Mouse (Mus musculus): Measurements from ENCODE around the gene Fhod1. TPM values are rescaled to one million over a fixed set of nuclear protein-coding genes. Genes with fewer than 3 reads are reported as not detected.

Gene Fhod1
- polyA plus RNA-seq, 1 experiment from 2014 or later = 0.60 TPM

DNA sequence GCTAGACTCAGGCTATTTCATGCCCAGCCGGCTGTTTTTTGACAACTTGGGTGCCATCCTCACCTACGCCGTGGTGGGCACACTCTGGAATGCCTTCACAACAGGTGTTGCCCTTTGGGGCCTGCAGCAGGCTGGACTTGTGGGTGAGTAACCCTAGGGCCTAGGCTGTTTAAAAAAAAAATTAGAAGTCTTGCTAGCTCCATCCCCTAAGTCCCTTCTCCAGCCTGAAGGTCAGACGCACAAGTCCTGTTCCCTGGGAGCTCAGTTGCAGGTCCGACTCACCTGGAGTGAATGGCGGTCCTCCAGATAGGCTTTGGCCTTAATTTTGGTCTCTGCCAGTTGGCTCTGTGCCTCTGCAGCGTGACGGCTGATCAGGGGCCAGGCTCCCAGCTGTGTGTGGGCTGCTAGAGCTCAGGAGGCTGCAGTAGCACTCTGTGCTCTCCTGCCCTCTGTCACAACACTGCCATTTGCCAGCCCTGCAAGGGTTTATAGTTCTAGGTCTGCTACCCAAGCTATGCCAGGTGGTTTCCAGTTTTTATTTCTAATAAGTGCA, 5.9 kb upstream of the Fhod1 start:
- Histone ChIP-seq H3K27me3 (ENCODE audit: control insufficient read depth, insufficient read depth, low read depth, low read length) (peaks cover 28% of the 10 kb centered on the region), H3K4me2 (ENCODE audit: low read depth, low read length) (no peak overlapping the region)
- ATAC-seq (ENCODE audit: low read depth) = no peak

DNA sequence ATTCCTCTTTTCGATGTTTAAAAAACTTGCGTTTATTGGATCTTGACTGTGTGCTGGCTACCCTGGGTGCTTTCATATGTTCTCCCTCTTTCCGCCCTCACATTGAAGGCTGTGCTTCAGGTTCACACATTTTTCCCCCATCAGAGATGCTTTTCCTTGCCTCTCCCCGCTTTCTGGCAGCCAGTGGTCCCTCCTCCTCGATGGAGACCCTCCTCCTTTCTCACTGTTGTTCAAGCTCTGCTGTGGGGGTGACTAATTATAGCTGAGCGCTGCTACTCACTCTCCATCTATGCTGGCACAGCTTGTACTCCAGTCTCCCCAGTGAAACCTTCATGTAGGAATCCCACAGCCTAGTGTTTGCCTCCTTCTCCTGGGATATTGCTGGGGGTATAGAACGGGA, 2.4 kb upstream of the Fhod1 start:
- Histone ChIP-seq H3K27ac (ENCODE audit: low read length) (no peak overlapping the region), H3K9ac (ENCODE audit: low read depth, low read length) (no peak overlapping the region), H3K36me3 (ENCODE audit: control insufficient read depth, insufficient read depth) (no peaks in the 10 kb centered on the region), H3K27me3 (ENCODE audit: control insufficient read depth, insufficient read depth, low read depth, low read length) (peaks cover 56% of the 10 kb centered on the region), H3K4me2 (ENCODE audit: low read depth, low read length) (no peak overlapping the region), H3K4me3 (ENCODE audit: low read depth, low read length) (no peak overlapping the region), H3K9me3 (replicated peaks; ENCODE audit: control insufficient read depth, low read length) (no peaks in the 10 kb centered on the region), H3K4me1 (ENCODE audit: control insufficient read depth, low read depth, low read length) (peaks cover 24% of the 10 kb centered on the region)
- 50% methylated on average over 7 of the region's 7 CpGs for WGBS (ENCODE audit: insufficient replicate concordance)
- ATAC-seq (ENCODE audit: low read depth) = no peak

More for the DNA sequence above, 5.9 kb upstream of the Fhod1 start:
- no peak overlapping the region for H3K9ac ChIP-seq (ENCODE audit: low read depth, low read length)
- no peak overlapping the region for H3K4me3 ChIP-seq (ENCODE audit: low read depth, low read length)
- H3K36me3 ChIP-seq (ENCODE audit: control insufficient read depth, insufficient read depth) = no peaks in the 10 kb centered on the region
- H3K27ac ChIP-seq (ENCODE audit: low read length) = no peak overlapping the region
- no peaks in the 10 kb centered on the region for H3K9me3 ChIP-seq (replicated peaks; ENCODE audit: control insufficient read depth, low read length)
- 66% methylated on average over 8 of the region's 8 CpGs for WGBS (ENCODE audit: insufficient replicate concordance)
- peaks cover under 1% of the 10 kb centered on the region for H3K4me1 ChIP-seq (ENCODE audit: control insufficient read depth, low read depth, low read length)

DNA sequence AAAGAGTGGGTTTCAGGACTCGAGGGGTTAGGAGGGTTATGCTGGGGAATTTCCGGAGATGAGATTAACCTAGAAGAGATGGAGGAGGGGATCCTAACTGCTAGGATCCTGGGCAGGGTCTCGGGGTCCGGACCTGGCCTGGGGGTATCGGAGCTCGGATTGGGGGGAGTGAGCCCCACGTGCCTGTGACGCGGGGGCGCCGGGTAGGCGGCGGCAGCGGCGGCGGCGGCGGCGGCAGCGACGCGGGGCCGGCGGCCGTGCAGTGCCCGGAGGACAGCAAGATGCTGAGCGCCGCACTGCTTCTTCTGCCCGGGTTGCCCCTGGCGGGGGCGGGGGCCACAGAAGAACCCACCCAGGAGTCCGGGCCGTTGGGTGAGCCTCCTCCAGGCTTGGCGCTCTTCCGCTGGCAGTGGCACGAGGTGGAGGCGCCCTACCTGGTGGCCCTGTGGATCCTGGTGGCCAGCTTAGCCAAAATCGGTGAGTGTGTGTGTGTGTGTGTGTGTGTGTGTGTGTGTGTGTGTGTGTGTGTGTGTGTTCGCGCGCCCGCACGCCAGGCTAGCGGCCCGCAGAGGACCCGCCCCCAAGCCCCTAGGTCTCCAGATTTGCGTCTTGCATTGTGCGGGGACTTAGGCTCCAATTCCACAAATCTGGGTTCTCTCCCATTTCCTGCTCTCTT, 1.5 kb upstream of the Fhod1 start:
- WGBS (ENCODE audit: insufficient replicate concordance) = 1% methylated on average over 31 of the region's 48 CpGs
- Histone ChIP-seq H3K27ac (ENCODE audit: low read length) (no peak overlapping the region), H3K36me3 (ENCODE audit: control insufficient read depth, insufficient read depth) (no peaks in the 10 kb centered on the region), H3K9me3 (replicated peaks; ENCODE audit: control insufficient read depth, low read length) (no peaks in the 10 kb centered on the region), H3K4me3 (ENCODE audit: low read depth, low read length) (peak overlapping the region; percentile 70), H3K27me3 (ENCODE audit: control insufficient read depth, insufficient read depth, low read depth, low read length) (peaks cover 56% of the 10 kb centered on the region), H3K4me1 (ENCODE audit: control insufficient read depth, low read depth, low read length) (peaks cover 27% of the 10 kb centered on the region), H3K4me2 (ENCODE audit: low read depth, low read length) (peak overlapping the region; percentile 97), H3K9ac (ENCODE audit: low read depth, low read length) (0 out of 2 replicates have a peak overlapping the region, but pooled peaks have one; percentile 17)
- ATAC-seq (ENCODE audit: low read depth) = no peak

DNA sequence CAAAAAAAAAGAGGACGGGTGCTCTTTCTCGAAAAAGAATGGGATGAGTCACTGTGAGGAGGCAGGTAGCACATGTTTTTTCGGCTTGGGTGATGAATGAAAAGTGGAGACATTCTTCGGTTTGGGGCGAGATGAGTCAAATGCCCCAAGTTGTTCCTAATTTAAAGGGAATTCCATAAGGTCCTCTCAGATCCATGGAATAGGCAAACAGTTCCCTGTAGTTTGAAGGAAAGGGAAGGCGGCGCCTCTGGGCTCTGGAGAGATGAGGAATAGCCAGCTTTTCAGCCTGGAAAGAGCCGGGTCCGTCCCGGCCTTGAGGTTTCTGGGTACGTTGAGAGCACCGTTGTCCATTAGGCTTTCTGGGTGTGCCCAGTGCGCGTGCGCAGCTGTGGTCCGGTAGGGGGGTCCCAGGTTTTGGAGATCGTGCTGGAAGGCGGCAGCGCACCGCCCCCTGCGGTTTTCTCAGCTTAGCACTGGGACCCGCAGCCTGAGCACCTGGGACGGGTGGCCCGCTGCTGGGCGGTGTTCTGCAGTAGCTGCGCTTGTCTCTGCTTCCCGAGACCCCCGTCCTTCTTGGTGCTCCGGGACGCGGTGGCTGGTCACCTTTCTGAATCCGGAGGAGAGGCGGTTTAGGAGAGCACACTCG, 820 bp upstream of the Fhod1 start, which contains the start of gene Slc9a5:
TSS of gene Slc9a5 (plus strand) at position 394 of the 646 bp plus-strand sequence.
- peaks cover 56% of the 10 kb centered on the region for H3K27me3 ChIP-seq (ENCODE audit: control insufficient read depth, insufficient read depth, low read depth, low read length)
- no peaks in the 10 kb centered on the region for H3K9me3 ChIP-seq (replicated peaks; ENCODE audit: control insufficient read depth, low read length)
- WGBS (ENCODE audit: insufficient replicate concordance) = under 1% methylated on average over 33 of the region's 34 CpGs

DNA sequence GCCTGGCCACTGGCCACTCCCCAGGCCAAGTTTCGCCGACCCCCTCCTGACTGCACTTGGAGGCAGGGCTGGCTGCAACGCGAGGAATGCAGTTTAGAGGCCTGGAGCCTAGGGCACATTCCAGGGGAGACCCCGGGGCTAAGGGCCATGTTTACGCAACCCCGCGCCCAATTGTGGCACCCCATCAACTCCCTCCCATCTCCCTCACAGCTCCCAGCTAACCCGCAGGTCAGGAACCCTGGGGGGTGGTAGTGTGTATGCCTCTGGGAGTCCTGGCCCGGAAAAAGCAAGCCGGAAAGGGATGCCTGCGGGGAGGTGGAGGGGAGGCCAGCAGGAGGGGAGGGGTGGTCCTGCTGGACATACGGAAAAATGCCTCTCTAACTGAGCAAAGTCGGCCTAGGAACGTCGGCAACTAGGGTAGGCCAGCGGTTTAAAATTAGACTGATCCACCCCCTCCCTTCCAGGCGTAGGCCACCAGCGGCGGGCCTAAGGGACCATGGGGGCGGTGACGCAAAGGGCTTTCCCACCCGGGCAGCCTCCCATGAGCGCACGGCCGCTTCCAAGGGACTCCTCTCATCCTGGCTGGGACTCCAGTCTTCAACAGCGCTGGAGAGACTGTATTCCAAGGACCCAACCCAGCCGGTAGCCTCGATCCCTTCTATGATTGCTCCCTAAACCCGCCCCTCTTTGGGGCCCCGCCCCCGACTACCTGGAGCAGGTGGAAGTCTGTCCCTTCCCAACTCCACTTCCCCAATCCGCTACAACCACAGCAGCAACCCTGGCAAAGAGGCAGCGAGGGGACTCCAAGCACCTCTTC, 934 bp downstream of the Fhod1 start:
- ATAC-seq (ENCODE audit: low read depth) = peak; percentile 6; the same call in 1 of the 2 replicates
- peaks cover 56% of the 10 kb centered on the region for H3K27me3 ChIP-seq (ENCODE audit: control insufficient read depth, insufficient read depth, low read depth, low read length)
- peak overlapping the region; percentile 70 for H3K4me3 ChIP-seq (ENCODE audit: low read depth, low read length)
- H3K9me3 ChIP-seq (replicated peaks; ENCODE audit: control insufficient read depth, low read length) = no peaks in the 10 kb centered on the region
- H3K9ac ChIP-seq (ENCODE audit: low read depth, low read length) = peak overlapping the region; percentile 74
- peaks cover 27% of the 10 kb centered on the region for H3K4me1 ChIP-seq (ENCODE audit: control insufficient read depth, low read depth, low read length)
- peak overlapping the region; percentile 65; the same call in 1 of the 2 replicates for H3K27ac ChIP-seq (ENCODE audit: low read length)
- H3K4me2 ChIP-seq (ENCODE audit: low read depth, low read length) = peak overlapping the region; percentile 97
- 9% methylated on average over 34 of the region's 34 CpGs for WGBS (ENCODE audit: insufficient replicate concordance)
- H3K36me3 ChIP-seq (ENCODE audit: control insufficient read depth, insufficient read depth) = no peaks in the 10 kb centered on the region

More for the DNA sequence above, 820 bp upstream of the Fhod1 start, which contains the start of gene Slc9a5:
- Histone ChIP-seq H3K4me2 (ENCODE audit: low read depth, low read length) (peak within 1 kb of the TSS; percentile 97), H3K4me1 (ENCODE audit: control insufficient read depth, low read depth, low read length) (peaks cover 27% of the 10 kb centered on the region), H3K9ac (ENCODE audit: low read depth, low read length) (peak within 1 kb of the TSS; percentile 74), H3K27ac (ENCODE audit: low read length) (peak within 1 kb of the TSS; percentile 65), H3K36me3 (ENCODE audit: control insufficient read depth, insufficient read depth) (no peaks in the 10 kb centered on the region), H3K4me3 (ENCODE audit: low read depth, low read length) (peak within 1 kb of the TSS; percentile 70)
- ATAC-seq (ENCODE audit: low read depth) = no peak

DNA sequence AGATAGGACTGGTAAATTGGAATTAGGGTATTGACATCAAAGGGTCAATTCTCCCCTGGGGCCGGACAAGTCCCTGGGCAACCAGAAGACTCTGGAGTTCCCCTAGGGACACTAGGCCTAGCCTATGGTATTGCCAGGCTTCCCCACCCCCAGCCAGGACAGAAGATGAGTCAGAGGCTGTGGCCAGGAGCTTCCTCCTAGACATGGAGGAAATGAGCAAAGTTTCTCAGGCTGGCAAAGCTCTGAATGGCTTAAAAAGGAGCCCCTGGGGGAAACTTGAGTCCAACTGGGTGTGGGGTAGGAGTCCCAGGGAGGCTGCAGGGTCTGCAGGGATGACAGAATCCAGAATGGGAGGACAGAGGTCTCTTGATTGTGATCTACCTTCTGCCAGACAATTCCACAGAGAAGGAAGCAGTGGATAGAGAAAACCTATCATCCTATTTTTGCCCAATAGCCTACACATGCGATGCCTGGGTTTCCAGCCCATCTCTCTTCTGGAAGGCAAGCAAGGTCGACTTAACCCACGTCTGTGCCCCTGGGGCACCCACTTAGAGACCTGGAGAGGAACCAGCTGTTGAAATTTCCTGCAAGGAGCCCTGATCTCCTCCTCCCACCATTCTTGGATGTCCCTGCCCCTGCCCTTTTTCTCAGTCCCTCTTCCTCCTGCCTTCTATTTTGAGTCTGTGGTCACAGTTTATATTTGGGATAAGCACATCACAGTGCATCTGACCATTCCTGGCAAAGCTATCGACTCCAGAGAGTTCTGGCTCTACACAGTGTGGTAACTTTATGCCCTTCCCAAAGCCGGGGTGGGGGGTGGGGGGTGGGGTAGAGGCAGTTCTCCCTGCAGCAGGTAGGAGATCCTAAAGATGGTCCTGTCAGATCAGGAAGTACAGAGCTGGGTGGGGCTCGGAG, 2.4 kb downstream of the Fhod1 start:
- Histone ChIP-seq H3K4me2 (ENCODE audit: low read depth, low read length) (no peak overlapping the region), H3K4me1 (ENCODE audit: control insufficient read depth, low read depth, low read length) (peaks cover 27% of the 10 kb centered on the region), H3K9ac (ENCODE audit: low read depth, low read length) (no peak overlapping the region), H3K36me3 (ENCODE audit: control insufficient read depth, insufficient read depth) (no peaks in the 10 kb centered on the region), H3K27ac (ENCODE audit: low read length) (no peak overlapping the region), H3K4me3 (ENCODE audit: low read depth, low read length) (no peak overlapping the region), H3K9me3 (replicated peaks; ENCODE audit: control insufficient read depth, low read length) (no peaks in the 10 kb centered on the region), H3K27me3 (ENCODE audit: control insufficient read depth, insufficient read depth, low read depth, low read length) (peaks cover 44% of the 10 kb centered on the region)
- ATAC-seq (ENCODE audit: low read depth) = no peak
- 32% methylated on average over 7 of the region's 7 CpGs for WGBS (ENCODE audit: insufficient replicate concordance)

DNA sequence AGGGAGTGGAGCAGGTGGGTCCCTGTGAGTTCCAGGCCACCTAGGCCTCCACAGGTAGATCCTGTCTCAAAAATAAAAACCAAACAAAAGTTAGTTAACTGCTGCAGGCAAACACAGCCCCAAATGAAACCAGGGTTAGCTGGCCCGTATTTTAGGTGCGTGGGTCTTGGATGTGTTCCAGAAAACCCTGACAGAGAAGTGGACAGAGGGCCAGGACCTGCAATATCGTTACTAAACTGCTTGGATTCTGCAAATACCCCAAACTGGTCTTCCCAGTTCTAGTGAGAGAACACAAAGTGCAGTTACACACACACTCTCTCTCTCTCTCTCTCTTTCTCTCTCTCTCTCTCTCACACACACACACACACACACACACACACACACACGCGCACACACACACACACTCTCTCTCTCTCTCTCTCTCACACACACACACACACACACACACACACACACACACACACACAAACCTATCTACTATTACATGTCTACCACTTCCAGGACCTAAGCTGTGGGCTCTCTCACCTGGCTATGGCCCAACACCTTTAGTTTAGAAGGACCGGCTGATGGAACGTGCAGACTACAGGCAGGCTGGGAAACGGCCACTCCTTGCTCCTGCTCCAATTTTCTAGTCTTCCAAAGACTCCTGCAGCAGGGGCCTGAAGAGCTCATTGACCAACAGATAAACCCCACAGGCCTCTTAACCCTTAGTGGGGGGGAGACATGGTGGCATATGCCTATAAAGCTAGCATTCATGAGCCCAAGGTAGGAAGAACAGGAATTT, 3.8 kb downstream of the Fhod1 start:
- ATAC-seq (ENCODE audit: low read depth) = no peak
- Histone ChIP-seq H3K4me1 (ENCODE audit: control insufficient read depth, low read depth, low read length) (peaks cover 40% of the 10 kb centered on the region), H3K27me3 (ENCODE audit: control insufficient read depth, insufficient read depth, low read depth, low read length) (peaks cover 31% of the 10 kb centered on the region), H3K4me2 (ENCODE audit: low read depth, low read length) (no peak overlapping the region), H3K9me3 (replicated peaks; ENCODE audit: control insufficient read depth, low read length) (no peaks in the 10 kb centered on the region), H3K27ac (ENCODE audit: low read length) (no peak overlapping the region), H3K9ac (ENCODE audit: low read depth, low read length) (no peak overlapping the region), H3K36me3 (ENCODE audit: control insufficient read depth, insufficient read depth) (no peaks in the 10 kb centered on the region), H3K4me3 (ENCODE audit: low read depth, low read length) (no peak overlapping the region)
- WGBS (ENCODE audit: insufficient replicate concordance) = 47% methylated on average over 8 of the region's 8 CpGs
